In the genomic region with DNA sequence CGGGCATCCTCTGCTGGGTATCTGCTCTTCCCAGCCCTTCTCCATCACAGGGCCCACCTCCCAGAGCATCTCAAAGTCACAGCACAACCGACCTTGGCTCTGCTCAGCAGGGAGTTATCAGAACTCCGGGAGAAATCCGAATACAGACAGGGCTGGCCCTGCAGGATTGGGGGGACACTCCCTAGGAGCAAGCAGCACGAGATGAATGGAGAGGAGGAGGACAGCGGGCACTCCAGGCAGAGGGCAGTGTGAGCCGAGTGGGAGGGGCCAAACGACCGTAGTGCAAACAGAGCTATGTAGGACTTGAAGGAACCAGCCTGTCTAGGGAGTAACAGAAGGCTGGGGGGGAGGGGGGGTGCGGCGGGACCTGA, we compare ENCODE assay signal across 8 mouse cellular contexts. TPM values are rescaled to one million over a fixed set of nuclear protein-coding genes. Genes with fewer than 3 reads are reported as not detected.
DNase-seq lines count a peak whose midpoint lies in the region; ATAC-seq and TF ChIP-seq lines count a peak whose summit lies in the region.

No protein-coding gene starts in this region.

- H3K4me2 ChIP-seq in forebrain, postnatal 0 days (ENCODE audit: low read depth): peak overlapping the region; percentile 35
- peak overlapping the region; percentile 45 for H3K4me2 ChIP-seq in limb, embryonic 13.5 days (replicated peaks)

- intact Hi-C loops in heart, postnatal 25 days (cut with DNase I): no loop called here

- DNase-seq in heart, embryonic 10.5 days (ENCODE audit: low spot score): no peak
- DNase-seq in heart, postnatal 25 days (ENCODE audit: low spot score): no peak
- DNase-seq in cerebellum, adult 11-12 months: peak; percentile 89
- no peak for DNase-seq in forebrain, postnatal 0 days
- peak; percentile 57 for DNase-seq in neural tube, embryonic 10.5 days (ENCODE audit: extremely low spot score, low spot score)
- no peak for DNase-seq in gastrocnemius, postnatal 10 days

- TF ChIP-seq CTCF in forebrain, postnatal 0 days (IDR thresholded peaks at IDR 0.05; ENCODE audit: low read depth): no peak

- H3K4me1 ChIP-seq in heart, embryonic 10.5 days: peaks cover 62% of the 10 kb centered on the region
- peaks cover 57% of the 10 kb centered on the region for H3K4me1 ChIP-seq in forebrain, postnatal 0 days (ENCODE audit: insufficient read depth)
- peaks cover 48% of the 10 kb centered on the region for H3K4me1 ChIP-seq in limb, embryonic 13.5 days

- WGBS in heart, embryonic 10.5 days: under 1% methylated on average over 11 of the region's 11 CpGs
- WGBS in forebrain, postnatal 0 days: under 1% methylated on average over 11 of the region's 11 CpGs
- 1% methylated on average over 11 of the region's 11 CpGs for WGBS in limb, embryonic 13.5 days

- H3K36me3 ChIP-seq in heart, embryonic 10.5 days: 0 out of 2 replicates have a peak, but pooled peaks cover 2% of the 10 kb centered on the region
- H3K36me3 ChIP-seq in forebrain, postnatal 0 days (ENCODE audit: insufficient read depth): no peaks in the 10 kb centered on the region
- no peaks in the 10 kb centered on the region for H3K36me3 ChIP-seq in limb, embryonic 13.5 days

- ATAC-seq in forebrain, postnatal 0 days: peak; percentile 39
- ATAC-seq in limb, embryonic 13.5 days (ENCODE audit: low FRiP score, low read depth): no peak; the same call in 1 of the 2 replicates
- no peak for ATAC-seq in erythroblast, adult 5-6 weeks (replicated peaks; ENCODE audit: low FRiP score, poor library complexity, severe bottlenecking)

- H3K9me3 ChIP-seq in heart, embryonic 10.5 days: no peaks in the 10 kb centered on the region
- H3K9me3 ChIP-seq in forebrain, postnatal 0 days (ENCODE audit: low read length): no peaks in the 10 kb centered on the region
- H3K9me3 ChIP-seq in limb, embryonic 13.5 days: no peaks in the 10 kb centered on the region

- peaks cover 35% of the 10 kb centered on the region; the same call in 1 of the 2 replicates for H3K27me3 ChIP-seq in heart, embryonic 10.5 days (ENCODE audit: insufficient read depth, poor library complexity, severe bottlenecking)
- H3K27me3 ChIP-seq in forebrain, postnatal 0 days (ENCODE audit: insufficient read depth, low read length): no peaks in the 10 kb centered on the region
- peaks cover 20% of the 10 kb centered on the region for H3K27me3 ChIP-seq in limb, embryonic 13.5 days

- peak overlapping the region; percentile 23 for H3K9ac ChIP-seq in forebrain, postnatal 0 days
- 0 out of 2 replicates have a peak overlapping the region, but pooled peaks have one; percentile 25 for H3K9ac ChIP-seq in limb, embryonic 13.5 days

- peak overlapping the region; percentile 69 for H3K27ac ChIP-seq in heart, embryonic 10.5 days
- peak overlapping the region; percentile 88 for H3K27ac ChIP-seq in forebrain, postnatal 0 days (ENCODE audit: low read depth, low read length)
- no peak overlapping the region for H3K27ac ChIP-seq in limb, embryonic 13.5 days

- H3K4me3 ChIP-seq in heart, embryonic 10.5 days: peak overlapping the region; percentile 43
- no peak overlapping the region for H3K4me3 ChIP-seq in forebrain, postnatal 0 days (ENCODE audit: low read depth, low read length)
- no peak overlapping the region for H3K4me3 ChIP-seq in limb, embryonic 13.5 days

RNA-seq across cellular contexts. Expression of a gene that starts 48.2 kb away (rescaled TPM):
- polyA plus RNA-seq in heart, embryonic 10.5 days (2016; fragmentation: Nextera tagmentation; extraction: Ambion mirVana): 2.8 and 4.7 TPM in 2 replicates
- 10 to 100 TPM; 10.4 to 13.0 TPM for total RNA-seq in heart, postnatal 25 days (2021)
- 6.1 and 6.4 TPM in 2 replicates for total RNA-seq in forebrain, postnatal 0 days (2014; rRNA removed)
- polyA plus RNA-seq in forebrain, postnatal 0 days (2015; fragmentation: Nextera tagmentation; extraction: Ambion mirVana): 7.0 and 7.5 TPM in 2 replicates
- 4.1 and 4.3 TPM in 2 replicates for polyA plus RNA-seq in limb, embryonic 13.5 days (2015; fragmentation: Nextera tagmentation; extraction: Ambion mirVana)
- total RNA-seq in erythroblast, adult 5-6 weeks (2015; ENCODE audit: low replicate concordance): 17.9 and 19.0 TPM in 2 replicates
- total RNA-seq in erythroblast, adult 5-6 weeks (2017; ENCODE audit: low replicate concordance): 16.3 and 35.7 TPM in 2 replicates
- 10 to 100 TPM; 16.6 to 17.7 TPM for total RNA-seq in gastrocnemius, postnatal 10 days (2021)

Comparison
In these comparisons a context has a peak if more than half of its experiments do, and no peak if none do; other contexts are left out.
1. DNase-seq: peak in cerebellum, adult 11-12 months (single experiment) and neural tube, embryonic 10.5 days (single experiment); none in heart, embryonic 10.5 days (single experiment), heart, postnatal 25 days (single experiment), forebrain, postnatal 0 days (single experiment) and gastrocnemius, postnatal 10 days (single experiment).